Mouse (Mus musculus) E14TG2a.4 (cell line): ENCODE measurements around the gene Foxj3.
A peak's percentile ranks its signal among the peaks of the same experiment; 100 is the strongest.

ENCODE experiments used
- H3K27me3 ChIP-seq: 2 replicates; pipeline ENCODE4 v1.6.1; 2014; ENCODE audit warnings: low read length, control low read depth; ENCODE audit not compliant: insufficient read depth
- H3K36me3 ChIP-seq: 2 replicates; pipeline ENCODE4 v1.6.1; 2014; ENCODE audit warnings: low read length, control low read depth; ENCODE audit not compliant: insufficient read depth
- H3K4me1 ChIP-seq: replicated peaks from 2 replicates; pipeline ENCODE4 v1.6.1; 2014; ENCODE audit warnings: low read depth, low read length, control low read depth
- H3K4me3 ChIP-seq: replicated peaks from 2 replicates; pipeline ENCODE4 v1.5.1; 2014; ENCODE audit warnings: mild to moderate bottlenecking, low read length
- H3K9me3 ChIP-seq: 2 replicates; pipeline ENCODE4 v1.6.1; 2014; ENCODE audit warnings: low read length, control low read depth
- CTCF ChIP-seq: conservative IDR thresholded peaks from 2 replicates; pipeline ENCODE4 v1.5.1; 2014; ENCODE audit warnings: low read length
- NANOG ChIP-seq: IDR thresholded peaks from 2 replicates; pipeline ENCODE4 v1.6.1; 2014; ENCODE audit warnings: borderline replicate concordance, low read length, mixed read lengths
- POU5F1 ChIP-seq: IDR thresholded peaks from 2 replicates; pipeline ENCODE4 v1.6.1; 2014; ENCODE audit warnings: low read length, borderline replicate concordance

Foxj3 gene

DNA sequence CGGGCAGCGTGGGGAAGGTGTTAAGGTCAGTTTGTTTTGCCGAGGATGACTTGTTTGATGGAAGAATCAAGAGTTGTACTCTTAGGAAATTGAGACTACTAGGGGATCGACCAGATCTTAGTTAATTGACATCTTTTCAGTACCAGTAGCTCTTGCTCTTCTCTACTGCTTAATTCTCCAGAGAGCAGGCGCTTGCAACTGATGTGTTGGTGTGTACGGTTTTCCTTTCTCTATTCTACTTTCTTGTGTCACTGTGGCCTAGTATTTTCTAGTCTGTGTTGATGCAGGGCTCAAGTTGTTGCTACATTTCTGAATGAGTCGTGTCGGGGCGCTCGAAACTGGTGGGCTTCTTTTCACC lies 3.7 kb downstream of the Foxj3 start:
- Histone ChIP-seq H3K4me3 (peak overlapping the region; percentile 95), H3K36me3 (no peaks in the 10 kb centered on the region), H3K9me3 (no peaks in the 10 kb centered on the region), H3K27me3 (peaks cover 4% of the 10 kb centered on the region; the same call in 1 of the 2 replicates), H3K4me1 (peaks cover 38% of the 10 kb centered on the region)
- TF ChIP-seq POU5F1 (no peak), NANOG (no peak), CTCF (no peak)

DNA sequence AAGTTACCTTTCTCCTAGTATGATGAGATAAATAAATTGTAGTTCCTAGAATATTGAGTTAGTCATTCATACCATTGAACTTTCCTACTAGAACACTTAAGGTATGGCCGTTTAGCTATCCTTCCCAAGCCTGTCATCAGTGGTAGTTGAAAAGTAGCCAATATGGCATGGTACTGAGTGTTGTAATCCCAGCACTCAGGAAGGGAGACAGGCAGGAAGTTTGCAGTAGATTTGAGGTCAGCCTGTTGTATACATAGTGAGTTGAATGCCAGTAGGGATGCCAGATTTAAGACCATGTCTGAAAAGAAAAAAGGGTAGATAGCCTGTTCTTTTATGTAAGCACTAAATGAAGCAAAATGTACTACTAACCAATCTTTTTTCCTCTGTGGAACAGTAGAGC lies 14.1 kb downstream of the Foxj3 start:
- H3K27me3 ChIP-seq, result no peaks in the 10 kb centered on the region
- H3K9me3 ChIP-seq, result no peaks in the 10 kb centered on the region
- no peak for TF ChIP-seq CTCF
- TF ChIP-seq POU5F1, result no peak
- no peak for TF ChIP-seq NANOG
- H3K4me1 ChIP-seq, result peaks cover 13% of the 10 kb centered on the region
- no peaks in the 10 kb centered on the region for H3K36me3 ChIP-seq
- H3K4me3 ChIP-seq, result no peak overlapping the region

DNA sequence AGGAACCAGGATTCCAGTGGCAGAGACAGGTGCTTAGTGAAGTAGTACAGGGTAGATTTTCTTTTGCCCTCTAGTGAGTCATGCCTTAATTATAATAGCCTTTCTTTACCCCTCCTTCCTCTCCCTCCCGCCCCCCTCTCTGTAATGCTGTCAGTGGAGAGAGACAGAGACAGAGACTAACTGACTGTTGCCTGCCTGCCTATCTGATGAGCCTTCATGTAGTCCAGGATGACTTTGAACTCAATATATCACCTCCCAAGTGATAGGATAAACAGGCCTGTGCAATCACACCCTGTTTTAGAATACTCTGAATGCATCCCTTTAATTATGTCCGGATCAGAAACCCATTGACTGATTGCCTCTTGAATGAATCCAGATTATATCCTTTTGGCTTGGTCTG lies 18.7 kb downstream of the Foxj3 start:
- peaks cover under 1% of the 10 kb centered on the region; the same call in 1 of the 2 replicates for H3K36me3 ChIP-seq
- TF ChIP-seq POU5F1 (no peak), NANOG (no peak), CTCF (no peak)
- no peak overlapping the region for H3K4me3 ChIP-seq
- H3K27me3 ChIP-seq, result no peaks in the 10 kb centered on the region
- peaks cover 14% of the 10 kb centered on the region for H3K4me1 ChIP-seq
- H3K9me3 ChIP-seq, result no peaks in the 10 kb centered on the region

DNA sequence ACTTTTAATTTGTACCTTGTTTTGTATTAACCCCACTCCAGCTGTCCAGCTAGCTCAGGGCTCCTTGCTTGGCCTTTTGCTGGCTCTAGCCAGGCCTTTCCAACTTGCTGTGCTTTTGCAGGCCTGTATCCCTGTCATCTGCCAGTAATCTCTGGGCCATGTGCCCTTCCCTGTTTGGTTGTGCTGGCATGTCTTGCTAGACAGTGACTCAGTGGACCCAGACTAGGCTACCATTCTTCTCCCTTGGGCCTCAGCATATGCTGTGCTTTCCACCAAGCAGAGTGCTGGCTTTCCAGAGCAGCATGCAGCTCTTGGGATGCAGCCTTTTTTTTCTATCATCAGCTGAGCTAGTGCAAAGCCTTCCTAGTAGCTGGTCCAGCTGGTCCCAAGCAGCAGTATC lies 26.3 kb downstream of the Foxj3 start:
- peaks cover 8% of the 10 kb centered on the region; the same call in 1 of the 2 replicates for H3K4me1 ChIP-seq
- H3K27me3 ChIP-seq, result no peaks in the 10 kb centered on the region
- TF ChIP-seq POU5F1 (no peak), CTCF (no peak), NANOG (no peak)
- H3K4me3 ChIP-seq, result no peak overlapping the region
- H3K36me3 ChIP-seq, result peaks cover 28% of the 10 kb centered on the region
- H3K9me3 ChIP-seq, result peaks cover 17% of the 10 kb centered on the region

GRCm38 (mm10) chr4:119566322-119566835 lies 29.6 kb downstream of the Foxj3 start:
- H3K36me3 ChIP-seq, result peaks cover 29% of the 10 kb centered on the region
- no peak overlapping the region for H3K4me3 ChIP-seq
- H3K9me3 ChIP-seq, result peaks cover 17% of the 10 kb centered on the region
- 0 out of 2 replicates have a peak, but pooled peaks cover 2% of the 10 kb centered on the region for H3K4me1 ChIP-seq
- no peaks in the 10 kb centered on the region for H3K27me3 ChIP-seq
- no peak for TF ChIP-seq CTCF
- TF ChIP-seq NANOG, result no peak
- no peak for TF ChIP-seq POU5F1

DNA sequence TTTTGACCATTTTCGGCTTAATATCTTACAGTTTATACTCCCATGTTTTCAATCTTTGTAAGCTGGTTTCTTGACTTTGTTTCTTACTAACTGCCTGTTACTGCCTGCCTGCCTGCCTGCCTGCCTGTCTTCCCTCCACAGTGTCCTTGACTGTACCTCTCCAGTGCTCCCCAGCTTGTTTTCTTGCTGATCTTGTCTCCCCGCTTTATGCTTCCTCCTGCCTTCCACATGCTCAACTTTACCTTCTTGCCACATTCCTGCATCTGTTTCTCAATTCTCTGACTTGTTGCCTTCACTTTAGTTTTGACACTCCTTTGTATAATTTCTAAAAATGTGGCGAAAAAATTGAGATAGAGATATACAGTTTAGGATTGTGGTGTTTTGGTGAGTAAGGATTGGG lies 35.9 kb downstream of the Foxj3 start:
- Histone ChIP-seq H3K4me1 (peaks cover 17% of the 10 kb centered on the region), H3K36me3 (peaks cover 35% of the 10 kb centered on the region), H3K4me3 (no peak overlapping the region), H3K9me3 (no peaks in the 10 kb centered on the region), H3K27me3 (no peaks in the 10 kb centered on the region)
- TF ChIP-seq CTCF (no peak), NANOG (no peak), POU5F1 (no peak)

DNA sequence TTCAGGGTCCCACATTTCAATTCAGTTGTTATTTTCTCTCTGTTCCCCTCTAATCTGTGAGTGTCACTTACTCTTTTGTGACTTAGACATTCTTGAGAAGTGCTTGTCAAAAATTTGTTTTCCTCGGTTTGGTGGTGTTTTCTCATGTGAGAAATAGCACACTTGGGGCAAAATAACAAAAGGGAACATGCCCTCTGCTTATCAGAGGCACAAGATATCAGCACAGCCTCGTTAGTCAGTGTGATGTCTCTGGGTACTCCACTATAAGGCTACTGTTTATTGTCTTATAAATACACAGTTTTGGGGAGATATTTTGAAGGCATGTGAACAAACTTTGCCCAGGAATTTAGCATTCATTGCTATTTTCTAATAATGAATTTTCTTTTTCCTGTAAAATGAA lies 37.7 kb downstream of the Foxj3 start:
- H3K9me3 ChIP-seq, result no peaks in the 10 kb centered on the region
- TF ChIP-seq CTCF (no peak), NANOG (no peak), POU5F1 (no peak)
- H3K27me3 ChIP-seq, result no peaks in the 10 kb centered on the region
- H3K4me1 ChIP-seq, result peaks cover 22% of the 10 kb centered on the region
- no peak overlapping the region for H3K4me3 ChIP-seq
- H3K36me3 ChIP-seq, result peaks cover 29% of the 10 kb centered on the region

- H3K36me3 ChIP-seq, result peaks cover 29% of the 10 kb centered on the region
- no peak overlapping the region for H3K4me3 ChIP-seq
- H3K9me3 ChIP-seq, result no peaks in the 10 kb centered on the region
- peaks cover 31% of the 10 kb centered on the region for H3K4me1 ChIP-seq
- no peaks in the 10 kb centered on the region for H3K27me3 ChIP-seq
- no peak for TF ChIP-seq POU5F1
- no peak for TF ChIP-seq NANOG
- no peak for TF ChIP-seq CTCF
These were observed 38.7 kb downstream of the Foxj3 start for GRCm38 (mm10) chr4:119575459-119575858.

DNA sequence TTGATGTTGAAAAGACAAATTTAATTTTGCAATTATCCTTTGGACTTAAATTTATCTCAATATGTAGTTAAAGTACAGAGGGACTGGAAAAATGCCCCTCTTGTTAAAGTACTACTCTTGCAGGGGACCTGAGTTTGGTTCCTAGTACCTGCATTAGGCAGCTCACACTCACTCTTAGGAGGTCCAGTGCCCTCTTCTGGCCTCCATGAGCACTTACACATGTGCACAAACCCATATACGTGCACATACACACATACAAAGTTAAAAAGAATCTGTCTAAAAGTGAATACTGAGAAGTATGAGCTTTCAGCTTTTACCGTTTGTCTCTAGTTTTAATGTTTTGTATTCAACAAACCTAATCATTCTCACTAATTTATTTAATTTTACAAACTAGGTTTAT lies 51.2 kb downstream of the Foxj3 start:
- H3K36me3 ChIP-seq, result peaks cover 26% of the 10 kb centered on the region; the same call in 1 of the 2 replicates
- H3K27me3 ChIP-seq, result no peaks in the 10 kb centered on the region
- no peaks in the 10 kb centered on the region for H3K9me3 ChIP-seq
- no peak overlapping the region for H3K4me3 ChIP-seq
- H3K4me1 ChIP-seq, result peaks cover 15% of the 10 kb centered on the region
- TF ChIP-seq NANOG (no peak), CTCF (peak; percentile 55), POU5F1 (no peak)
